In genomic region chr17:78915772-78916171, GRCm38 (mm10) we compare ENCODE assay signal across 8 mouse cellular contexts. TPM values are rescaled to one million over a fixed set of nuclear protein-coding genes. Genes with fewer than 3 reads are reported as not detected.
DNase-seq lines count a peak whose midpoint lies in the region; ATAC-seq lines count a peak whose summit lies in the region.

No protein-coding gene starts in this region.

- peak overlapping the region; percentile 93 for H3K9ac ChIP-seq in heart, embryonic 16.5 days (ENCODE audit: low read length)
- H3K9ac ChIP-seq in forebrain, embryonic 15.5 days (replicated peaks): peak overlapping the region; percentile 89
- H3K9ac ChIP-seq in midbrain, embryonic 11.5 days (ENCODE audit: low read length): peak overlapping the region; percentile 81

- WGBS in heart, embryonic 16.5 days: 53% methylated on average over 6 of the region's 6 CpGs
- WGBS in forebrain, embryonic 15.5 days: 50% methylated on average over 6 of the region's 6 CpGs
- WGBS in midbrain, embryonic 11.5 days: 57% methylated on average over 6 of the region's 6 CpGs

- no peaks in the 10 kb centered on the region for H3K27me3 ChIP-seq in heart, embryonic 16.5 days (ENCODE audit: control insufficient read depth, insufficient read depth, low read length)
- no peaks in the 10 kb centered on the region for H3K27me3 ChIP-seq in forebrain, embryonic 15.5 days
- H3K27me3 ChIP-seq in midbrain, embryonic 11.5 days (ENCODE audit: control insufficient read depth, insufficient read depth, low read length): no peaks in the 10 kb centered on the region

- peaks cover 8% of the 10 kb centered on the region for H3K4me1 ChIP-seq in heart, embryonic 16.5 days (ENCODE audit: control insufficient read depth, insufficient read depth, low read length)
- peaks cover 18% of the 10 kb centered on the region for H3K4me1 ChIP-seq in forebrain, embryonic 15.5 days
- H3K4me1 ChIP-seq in midbrain, embryonic 11.5 days (ENCODE audit: control insufficient read depth, insufficient read depth, low read length): peaks cover 4% of the 10 kb centered on the region; the same call in 1 of the 2 replicates

- DNase-seq in heart, postnatal 10 days: no peak
- DNase-seq in MN1 (ENCODE audit: low spot score): peak; percentile 26
- peak; percentile 85 for DNase-seq in midbrain, embryonic 11.5 days (ENCODE audit: low spot score, missing footprints)
- no peak for DNase-seq in right cerebral cortex, postnatal 4 days
- DNase-seq in T-cell, adult 2 months (ENCODE audit: low spot score): no peak
- DNase-seq in kidney, postnatal 14 days: no peak

- ATAC-seq in heart, embryonic 16.5 days (replicated peaks; ENCODE audit: extremely low read depth, insufficient read depth, low FRiP score): no peak
- ATAC-seq in forebrain, embryonic 15.5 days (replicated peaks): peak; percentile 32
- peak; percentile 38 for ATAC-seq in midbrain, embryonic 11.5 days (ENCODE audit: low FRiP score)

- peak overlapping the region; percentile 93 for H3K27ac ChIP-seq in heart, embryonic 16.5 days (ENCODE audit: low read length)
- H3K27ac ChIP-seq in forebrain, embryonic 15.5 days (replicated peaks): peak overlapping the region; percentile 83
- H3K27ac ChIP-seq in midbrain, embryonic 11.5 days (ENCODE audit: low read depth, low read length): no peak overlapping the region

- H3K9me3 ChIP-seq in heart, embryonic 16.5 days (replicated peaks; ENCODE audit: control insufficient read depth, low read length): no peaks in the 10 kb centered on the region
- no peaks in the 10 kb centered on the region for H3K9me3 ChIP-seq in forebrain, embryonic 15.5 days
- H3K9me3 ChIP-seq in midbrain, embryonic 11.5 days (ENCODE audit: control insufficient read depth, low read length): no peaks in the 10 kb centered on the region

- H3K4me2 ChIP-seq in heart, embryonic 16.5 days (ENCODE audit: low read depth, low read length): peak overlapping the region; percentile 90
- H3K4me2 ChIP-seq in forebrain, embryonic 15.5 days (replicated peaks): peak overlapping the region; percentile 85
- peak overlapping the region; percentile 78 for H3K4me2 ChIP-seq in midbrain, embryonic 11.5 days

- H3K4me3 ChIP-seq in heart, embryonic 16.5 days (ENCODE audit: low read length): peak overlapping the region; percentile 88
- H3K4me3 ChIP-seq in forebrain, embryonic 15.5 days: peak overlapping the region; percentile 79
- H3K4me3 ChIP-seq in midbrain, embryonic 11.5 days (ENCODE audit: low read depth, low read length): peak overlapping the region; percentile 64

- intact Hi-C loops in heart, postnatal 10 days (cut with DNase I): loop anchor here (5.0 kb wide), 1 partner anchor 78 kb away; the partner anchor contains the start of genes Gpatch11 and Heatr5b

- peaks cover 16% of the 10 kb centered on the region for H3K36me3 ChIP-seq in heart, embryonic 16.5 days (ENCODE audit: control insufficient read depth, insufficient read depth)
- peaks cover 21% of the 10 kb centered on the region for H3K36me3 ChIP-seq in forebrain, embryonic 15.5 days
- H3K36me3 ChIP-seq in midbrain, embryonic 11.5 days (ENCODE audit: control insufficient read depth, insufficient read depth, low read length): peaks cover 3% of the 10 kb centered on the region; the same call in 1 of the 2 replicates

RNA-seq across cellular contexts. Expression of gene Cebpzos, which starts 0.5 kb away (rescaled TPM):
- 80.1 and 83.0 TPM in 2 replicates for polyA plus RNA-seq in heart, embryonic 16.5 days (2015; fragmentation: Nextera tagmentation; extraction: Ambion mirVana)
- 10 to 100 TPM; 41.6 to 52.5 TPM for total RNA-seq in heart, postnatal 10 days (2021)
- 98.1 and 110 TPM in 2 replicates for polyA plus RNA-seq in forebrain, embryonic 15.5 days (2015; fragmentation: Nextera tagmentation; extraction: Ambion mirVana)
- polyA plus RNA-seq in midbrain, embryonic 11.5 days (2014; fragmentation: Nextera tagmentation; extraction: Ambion mirVana): 121 and 126 TPM in 2 replicates

RNA-seq across cellular contexts. Expression of gene Sult6b1, which starts 9.0 kb away (rescaled TPM):
- 0.16 and 0.17 TPM in 2 replicates for polyA plus RNA-seq in heart, embryonic 16.5 days (2015; fragmentation: Nextera tagmentation; extraction: Ambion mirVana)
- total RNA-seq in heart, postnatal 10 days (2021): not detected
- polyA plus RNA-seq in forebrain, embryonic 15.5 days (2015; fragmentation: Nextera tagmentation; extraction: Ambion mirVana): not detected in 2 replicates
- not detected in 2 replicates for polyA plus RNA-seq in midbrain, embryonic 11.5 days (2014; fragmentation: Nextera tagmentation; extraction: Ambion mirVana)

RNA-seq across cellular contexts. Expression of gene Cebpz, which starts 21.1 kb away (rescaled TPM):
- polyA plus RNA-seq in heart, embryonic 16.5 days (2015; fragmentation: Nextera tagmentation; extraction: Ambion mirVana): 25.3 and 29.8 TPM in 2 replicates
- 10 to 100 TPM; 19.1 to 21.0 TPM for total RNA-seq in heart, postnatal 10 days (2021)
- polyA plus RNA-seq in forebrain, embryonic 15.5 days (2015; fragmentation: Nextera tagmentation; extraction: Ambion mirVana): 56.5 and 64.3 TPM in 2 replicates
- polyA plus RNA-seq in midbrain, embryonic 11.5 days (2014; fragmentation: Nextera tagmentation; extraction: Ambion mirVana): 63.9 and 64.8 TPM in 2 replicates

RNA-seq across cellular contexts. Expression of gene Ndufaf7, which starts 21.2 kb away (rescaled TPM):
- 63.5 and 66.1 TPM in 2 replicates for polyA plus RNA-seq in heart, embryonic 16.5 days (2015; fragmentation: Nextera tagmentation; extraction: Ambion mirVana)
- 10 to 100 TPM; 51.6 to 53.1 TPM for total RNA-seq in heart, postnatal 10 days (2021)
- 65.6 and 65.7 TPM in 2 replicates for polyA plus RNA-seq in forebrain, embryonic 15.5 days (2015; fragmentation: Nextera tagmentation; extraction: Ambion mirVana)
- polyA plus RNA-seq in midbrain, embryonic 11.5 days (2014; fragmentation: Nextera tagmentation; extraction: Ambion mirVana): 53.9 and 54.2 TPM in 2 replicates

RNA-seq across cellular contexts. Expression of gene Eif2ak2, which starts 33.4 kb away (rescaled TPM):
- polyA plus RNA-seq in heart, embryonic 16.5 days (2015; fragmentation: Nextera tagmentation; extraction: Ambion mirVana): 9.6 and 10.4 TPM in 2 replicates
- total RNA-seq in heart, postnatal 10 days (2021): 10 to 100 TPM; 13.3 to 13.9 TPM
- 2.3 and 3.1 TPM in 2 replicates for polyA plus RNA-seq in forebrain, embryonic 15.5 days (2015; fragmentation: Nextera tagmentation; extraction: Ambion mirVana)
- 4.0 and 4.4 TPM in 2 replicates for polyA plus RNA-seq in midbrain, embryonic 11.5 days (2014; fragmentation: Nextera tagmentation; extraction: Ambion mirVana)

Comparison
In these comparisons a context has a peak if more than half of its experiments do, and no peak if none do; other contexts are left out.
1. DNase-seq: peak in MN1 (single experiment) and midbrain, embryonic 11.5 days (single experiment); none in heart, postnatal 10 days (0 of 2), right cerebral cortex, postnatal 4 days (single experiment), T-cell, adult 2 months (single experiment) and kidney, postnatal 14 days (single experiment).
2. Peak in every context shown above with its lines, with median percentiles within 50 percentile points of each other: H3K4me2 ChIP-seq, H3K4me3 ChIP-seq and H3K9ac ChIP-seq.